In the genomic region with DNA sequence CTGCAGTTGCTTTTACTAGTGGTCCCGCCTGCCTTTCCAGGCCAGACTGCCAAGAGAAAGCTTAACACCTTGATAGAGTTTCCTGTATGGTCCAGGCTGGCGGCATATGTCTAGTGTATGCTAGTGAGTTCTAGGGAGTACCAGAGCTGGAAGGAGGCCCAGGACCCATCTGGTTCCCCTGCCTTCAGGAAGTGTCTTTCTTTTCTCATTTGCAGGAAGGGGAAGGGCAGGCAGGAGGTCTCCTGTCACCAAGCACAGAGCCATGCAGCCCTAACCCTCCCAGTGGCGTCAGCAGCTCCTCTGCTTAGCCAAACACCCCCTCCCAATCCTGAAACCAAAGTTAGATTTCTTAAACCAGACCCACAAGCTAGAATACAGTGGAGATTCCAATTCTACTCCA, we compare ENCODE assay signal across 9 mouse cellular contexts. TPM values are rescaled to one million over a fixed set of nuclear protein-coding genes. Genes with fewer than 3 reads are reported as not detected.
A peak's percentile ranks its signal among the peaks of the same experiment; 100 is the strongest.
DNase-seq lines count a peak whose midpoint lies in the region; ATAC-seq and TF ChIP-seq lines count a peak whose summit lies in the region.
"Had no signal": no experiment of that assay in that cellular context is flagged by ENCODE, and none has a peak within 500 bp of the region (broad histone marks: within the 10 kb centered on the region; RNA-seq: fewer than 3 reads in every experiment).

No protein-coding gene starts in this region.

- peak overlapping the region; percentile 50 for H3K4me2 ChIP-seq in forebrain, embryonic 16.5 days (ENCODE audit: low read length)
- peak overlapping the region; percentile 61 for H3K4me2 ChIP-seq in hindbrain, postnatal 0 days (ENCODE audit: low read depth, low read length)
- H3K4me2 ChIP-seq in liver, embryonic 12.5 days = peak overlapping the region; percentile 81
- peak overlapping the region; percentile 83 for H3K4me2 ChIP-seq in myocyte (ENCODE audit: low read depth)

- H3K36me3 ChIP-seq in forebrain, embryonic 16.5 days (ENCODE audit: control insufficient read depth, insufficient read depth) = no peaks in the 10 kb centered on the region
- H3K36me3 ChIP-seq in hindbrain, postnatal 0 days (ENCODE audit: insufficient read depth, low read length) = no peaks in the 10 kb centered on the region
- no peaks in the 10 kb centered on the region for H3K36me3 ChIP-seq in liver, embryonic 12.5 days
- H3K36me3 ChIP-seq in myocyte (ENCODE audit: control insufficient read depth, insufficient read depth) = peaks cover 19% of the 10 kb centered on the region

- intact Hi-C loops in gastrocnemius, adult 2 months (cut with DNase I) = no loop called here

- no peak for TF ChIP-seq CTCF in gastrocnemius, adult 2 months (IDR thresholded peaks at IDR 0.05)
- TF ChIP-seq CTCF in brain, embryonic 14.5 days (IDR thresholded peaks at IDR 0.05; ENCODE audit: borderline replicate concordance, extremely low read depth, insufficient read depth, insufficient read length) = no peak
- TF ChIP-seq CTCF in hindbrain, postnatal 0 days (IDR thresholded peaks at IDR 0.05; ENCODE audit: low read depth) = no peak

- ATAC-seq in forebrain, embryonic 16.5 days = peak; percentile 79
- no peak for ATAC-seq in hindbrain, postnatal 0 days
- ATAC-seq in liver, embryonic 12.5 days = no peak

- no peaks in the 10 kb centered on the region for H3K27me3 ChIP-seq in forebrain, embryonic 16.5 days (replicated peaks; ENCODE audit: control insufficient read depth, insufficient read depth, low read length)
- H3K27me3 ChIP-seq in hindbrain, postnatal 0 days (ENCODE audit: insufficient read depth, low read length) = no peaks in the 10 kb centered on the region
- peaks cover 11% of the 10 kb centered on the region for H3K27me3 ChIP-seq in liver, embryonic 12.5 days (replicated peaks)
- no peaks in the 10 kb centered on the region for H3K27me3 ChIP-seq in myocyte (ENCODE audit: control insufficient read depth, insufficient read depth, insufficient read length)

- peak overlapping the region; percentile 75 for H3K4me3 ChIP-seq in gastrocnemius, adult 2 months
- no peak overlapping the region for H3K4me3 ChIP-seq in forebrain, embryonic 16.5 days (replicated peaks; ENCODE audit: low read length)
- no peak overlapping the region for H3K4me3 ChIP-seq in hindbrain, postnatal 0 days (ENCODE audit: low read length)
- peak overlapping the region; percentile 56 for H3K4me3 ChIP-seq in liver, embryonic 12.5 days
- peak overlapping the region; percentile 47 for H3K4me3 ChIP-seq in myocyte

- 11% methylated on average over 3 of the region's 3 CpGs for WGBS in forebrain, embryonic 16.5 days
- 34% methylated on average over 3 of the region's 3 CpGs for WGBS in hindbrain, postnatal 0 days
- 23% methylated on average over 3 of the region's 3 CpGs for WGBS in liver, embryonic 12.5 days (ENCODE audit: insufficient replicate concordance)

- no peak overlapping the region for H3K9ac ChIP-seq in forebrain, embryonic 16.5 days (replicated peaks; ENCODE audit: low read depth, low read length)
- H3K9ac ChIP-seq in hindbrain, postnatal 0 days (replicated peaks; ENCODE audit: low read length) = no peak overlapping the region
- H3K9ac ChIP-seq in liver, embryonic 12.5 days = no peak overlapping the region

- H3K9me3 ChIP-seq in forebrain, embryonic 16.5 days (ENCODE audit: control insufficient read depth, low read length) = no peaks in the 10 kb centered on the region
- no peaks in the 10 kb centered on the region for H3K9me3 ChIP-seq in hindbrain, postnatal 0 days (ENCODE audit: low read length)
- H3K9me3 ChIP-seq in liver, embryonic 12.5 days (replicated peaks) = no peaks in the 10 kb centered on the region

- peak overlapping the region; percentile 16; the same call in 1 of the 2 replicates for H3K27ac ChIP-seq in gastrocnemius, adult 2 months
- H3K27ac ChIP-seq in forebrain, embryonic 16.5 days (ENCODE audit: low read length) = 0 out of 2 replicates have a peak overlapping the region, but pooled peaks have one; percentile 1
- H3K27ac ChIP-seq in hindbrain, postnatal 0 days = no peak overlapping the region
- no peak overlapping the region for H3K27ac ChIP-seq in liver, embryonic 12.5 days

- no peak overlapping the region for H3ac ChIP-seq in myocyte (ENCODE audit: control insufficient read depth, insufficient read length)

- peaks cover 6% of the 10 kb centered on the region for H3K79me2 ChIP-seq in myocyte (ENCODE audit: control insufficient read depth, insufficient read depth)

- TF ChIP-seq POLR2A in brain, embryonic 14.5 days (IDR thresholded peaks at IDR 0.05; ENCODE audit: borderline replicate concordance, extremely low read depth, insufficient read depth, insufficient read length, poor library complexity, severe bottlenecking) = no peak
- no peak for TF ChIP-seq POLR2A in myocyte (IDR thresholded peaks at IDR 0.05; ENCODE audit: insufficient read length, low read depth)

- H3K4me1 ChIP-seq in forebrain, embryonic 16.5 days (replicated peaks; ENCODE audit: control insufficient read depth, insufficient read depth, low read length) = peaks cover 22% of the 10 kb centered on the region
- H3K4me1 ChIP-seq in hindbrain, postnatal 0 days (ENCODE audit: insufficient read depth, low read length) = 0 out of 2 replicates have a peak, but pooled peaks cover 5% of the 10 kb centered on the region
- H3K4me1 ChIP-seq in liver, embryonic 12.5 days = peaks cover 30% of the 10 kb centered on the region

- DNase-seq in gastrocnemius, adult 2 months = no peak
- no peak for DNase-seq in gastrocnemius, adult 8-10 months (ENCODE audit: low spot score in 2 of 2)
- DNase-seq in brain, embryonic 14.5 days (ENCODE audit: low read depth) = peak; percentile 83
- DNase-seq in hindbrain, postnatal 0 days (ENCODE audit: low spot score) = peak; percentile 52
- DNase-seq in spleen, adult 18-20 months = no peak

TF ChIP-seq in myocyte, 11 proteins besides CTCF, POLR2A, EP300 and RAD21:
- TF ChIP-seq USF1 (IDR thresholded peaks at IDR 0.05; ENCODE audit: low read depth) (no peak), REST (IDR thresholded peaks at IDR 0.05; ENCODE audit: insufficient read depth, insufficient read length) (no peak), TCF12 (IDR thresholded peaks at IDR 0.05; ENCODE audit: insufficient read depth, poor library complexity, severe bottlenecking) (no peak), E2F4 (IDR thresholded peaks at IDR 0.05; ENCODE audit: insufficient read depth) (no peak), TCF3 (IDR thresholded peaks at IDR 0.05; ENCODE audit: insufficient read length, low read depth) (no peak), MYOG (IDR thresholded peaks at IDR 0.05; ENCODE audit: control insufficient read depth in 1 of 3, insufficient read depth in 1 of 3, insufficient read length in 2 of 3, low read depth in 2 of 3) (no peak), CEBPB (IDR thresholded peaks at IDR 0.05; ENCODE audit: insufficient read depth, poor library complexity, severe bottlenecking) (no peak), POLR2AphosphoS2 (IDR thresholded peaks at IDR 0.05; ENCODE audit: insufficient read length, low read depth) (no peak), MAX (IDR thresholded peaks at IDR 0.05; ENCODE audit: low read depth) (no peak), SRF (IDR thresholded peaks at IDR 0.05; ENCODE audit: control insufficient read depth, insufficient read length, low read depth) (no peak), MYOD1 (IDR thresholded peaks at IDR 0.05; ENCODE audit: control insufficient read depth in 1 of 3, insufficient read length in 2 of 3, low read depth in 2 of 3) (no peak)

RNA-seq across cellular contexts. Expression of gene Layn, which starts 1.1 kb away (rescaled TPM):
- total RNA-seq in gastrocnemius, adult 2 months (2021) = 1 to 10 TPM in 1 of 2 experiments, under 1 TPM in 1; 0.94 to 2.1 TPM
- total RNA-seq in gastrocnemius, adult 8-10 months (2022) = 1 to 10 TPM in 2 of 4 experiments, under 1 TPM in 2; 0.48 to 1.6 (median 1.0) TPM
- 0.71 and 1.4 TPM in 2 replicates for polyA plus RNA-seq in brain, embryonic 14.5 days (2012; rRNA removed)
- polyA plus RNA-seq in forebrain, embryonic 16.5 days (2015; fragmentation: Nextera tagmentation; extraction: Ambion mirVana) = 1.3 and 3.1 TPM in 2 replicates
- total RNA-seq in hindbrain, postnatal 0 days (2014; rRNA removed) = 2.0 and 6.9 TPM in 2 replicates
- 3.7 and 4.5 TPM in 2 replicates for polyA plus RNA-seq in hindbrain, postnatal 0 days (2015; fragmentation: Nextera tagmentation; extraction: Ambion mirVana)
- 2.2 and 2.6 TPM in 2 replicates for polyA plus RNA-seq in liver, embryonic 12.5 days (2016; fragmentation: Nextera tagmentation; extraction: Ambion mirVana)
- polyA plus RNA-seq in myocyte (2012; fragmentation: generic; extraction: Trizol) = 18.7 TPM
- total RNA-seq: MEL had no signal

RNA-seq across cellular contexts. Expression of gene Btg4, which starts 15.1 kb away (rescaled TPM):
- total RNA-seq in gastrocnemius, adult 2 months (2021) = not detected
- total RNA-seq in gastrocnemius, adult 8-10 months (2022) = not detected
- not detected in 2 replicates for polyA plus RNA-seq in brain, embryonic 14.5 days (2012; rRNA removed)
- not detected in 2 replicates for polyA plus RNA-seq in forebrain, embryonic 16.5 days (2015; fragmentation: Nextera tagmentation; extraction: Ambion mirVana)
- not detected in 2 replicates for total RNA-seq in hindbrain, postnatal 0 days (2014; rRNA removed)
- polyA plus RNA-seq in hindbrain, postnatal 0 days (2015; fragmentation: Nextera tagmentation; extraction: Ambion mirVana) = not detected in 2 replicates
- polyA plus RNA-seq in liver, embryonic 12.5 days (2016; fragmentation: Nextera tagmentation; extraction: Ambion mirVana) = not detected in 2 replicates
- polyA plus RNA-seq in myocyte (2012; fragmentation: generic; extraction: Trizol) = 0.04 TPM
- total RNA-seq: MEL had no signal

RNA-seq across cellular contexts. Expression of gene 4833427G06Rik, which starts 26.1 kb away (rescaled TPM):
- total RNA-seq in gastrocnemius, adult 2 months (2021) = not detected
- not detected for total RNA-seq in gastrocnemius, adult 8-10 months (2022)
- polyA plus RNA-seq in brain, embryonic 14.5 days (2012; rRNA removed) = 0.63 and 0.72 TPM in 2 replicates
- 0.22 and 1.2 TPM in 2 replicates for polyA plus RNA-seq in forebrain, embryonic 16.5 days (2015; fragmentation: Nextera tagmentation; extraction: Ambion mirVana)
- 2.0 TPM in 1 of 2 replicates, not detected in the other for total RNA-seq in hindbrain, postnatal 0 days (2014; rRNA removed)
- polyA plus RNA-seq in hindbrain, postnatal 0 days (2015; fragmentation: Nextera tagmentation; extraction: Ambion mirVana) = 1.0 and 2.3 TPM in 2 replicates
- not detected in 2 replicates for polyA plus RNA-seq in liver, embryonic 12.5 days (2016; fragmentation: Nextera tagmentation; extraction: Ambion mirVana)
- 2.4 TPM for polyA plus RNA-seq in myocyte (2012; fragmentation: generic; extraction: Trizol)
- total RNA-seq: MEL had no signal

Comparison
In these comparisons a context has a peak if more than half of its experiments do, and no peak if none do; other contexts are left out.
1. DNase-seq: peak in brain, embryonic 14.5 days (single experiment) and hindbrain, postnatal 0 days (single experiment); none in gastrocnemius, adult 2 months (single experiment), gastrocnemius, adult 8-10 months (0 of 2) and spleen, adult 18-20 months (0 of 2).
2. H3K27ac ChIP-seq: peak in gastrocnemius, adult 2 months (single experiment) and forebrain, embryonic 16.5 days (single experiment); none in hindbrain, postnatal 0 days (single experiment) and liver, embryonic 12.5 days (single experiment).
3. H3K4me3 ChIP-seq: peak in gastrocnemius, adult 2 months (single experiment), liver, embryonic 12.5 days (single experiment) and myocyte (single experiment); none in forebrain, embryonic 16.5 days (single experiment) and hindbrain, postnatal 0 days (single experiment).
4. Peak in every context shown above with its lines, with median percentiles within 50 percentile points of each other: H3K4me2 ChIP-seq.